In the genomic region with DNA sequence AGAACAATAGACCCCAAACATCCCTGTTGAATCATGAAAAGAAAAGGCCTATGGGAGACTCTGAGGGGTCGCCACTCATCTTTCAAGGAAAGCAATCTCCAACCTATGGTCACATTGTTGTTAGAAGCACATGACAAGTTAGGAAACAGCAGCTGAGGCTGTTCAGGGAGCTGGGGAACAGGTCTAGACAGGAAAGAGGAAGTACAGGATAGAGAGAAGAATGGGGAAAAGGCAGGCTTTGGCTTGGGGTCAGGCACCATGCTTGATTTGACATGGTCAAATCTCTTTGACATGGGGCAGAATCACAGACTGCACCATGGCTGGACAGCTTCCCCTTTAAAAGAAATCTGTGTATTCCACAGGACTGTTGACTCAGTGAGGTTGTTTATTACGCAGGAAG, we compare ENCODE assay signal across 15 mouse cellular contexts. TPM values are rescaled to one million over a fixed set of nuclear protein-coding genes. Genes with fewer than 3 reads are reported as not detected.
DNase-seq lines count a peak whose midpoint lies in the region; ATAC-seq and TF ChIP-seq lines count a peak whose summit lies in the region.
"Had no signal": no experiment of that assay in that cellular context is flagged by ENCODE, and none has a peak within 500 bp of the region (broad histone marks: within the 10 kb centered on the region; RNA-seq: fewer than 3 reads in every experiment).

No protein-coding gene starts in this region.

- no peak overlapping the region for H3K9ac ChIP-seq in lung, postnatal 0 days (replicated peaks; ENCODE audit: low read depth)
- H3K9ac ChIP-seq in hindbrain, embryonic 16.5 days (ENCODE audit: low read depth, low read length): no peak overlapping the region
- H3K9ac ChIP-seq in hindbrain, postnatal 0 days (replicated peaks; ENCODE audit: low read length): no peak overlapping the region
- H3K9ac ChIP-seq: forebrain, embryonic 13.5 days; hindbrain, embryonic 14.5 days; neural tube, embryonic 13.5 days had no signal

- no peak for TF ChIP-seq CTCF in gastrocnemius, adult 2 months (IDR thresholded peaks at IDR 0.05)
- TF ChIP-seq CTCF in lung, postnatal 0 days (IDR thresholded peaks at IDR 0.05): no peak
- TF ChIP-seq CTCF in hindbrain, postnatal 0 days (IDR thresholded peaks at IDR 0.05; ENCODE audit: low read depth): no peak

- no peak for TF ChIP-seq EP300 in lung, postnatal 0 days (IDR thresholded peaks at IDR 0.05)

- WGBS in lung, postnatal 0 days: 76% methylated on average over 2 of the region's 2 CpGs
- 92% methylated on average over 2 of the region's 2 CpGs for WGBS in hindbrain, embryonic 16.5 days
- 80% methylated on average over 2 of the region's 2 CpGs for WGBS in hindbrain, postnatal 0 days

- no peaks in the 10 kb centered on the region for H3K4me1 ChIP-seq in lung, postnatal 0 days (ENCODE audit: insufficient read depth, low read depth, low read length)
- no peaks in the 10 kb centered on the region for H3K4me1 ChIP-seq in hindbrain, embryonic 16.5 days (ENCODE audit: control insufficient read depth, insufficient read depth, low read depth, low read length)
- no peaks in the 10 kb centered on the region for H3K4me1 ChIP-seq in hindbrain, postnatal 0 days (ENCODE audit: insufficient read depth, low read length)
- H3K4me1 ChIP-seq: forebrain, embryonic 13.5 days; neural tube, embryonic 13.5 days had no signal

- no peaks in the 10 kb centered on the region for H3K9me3 ChIP-seq in lung, postnatal 0 days (ENCODE audit: low read length)
- H3K9me3 ChIP-seq in hindbrain, embryonic 16.5 days (ENCODE audit: control insufficient read depth, low read length): no peaks in the 10 kb centered on the region
- no peaks in the 10 kb centered on the region for H3K9me3 ChIP-seq in hindbrain, postnatal 0 days (ENCODE audit: low read length)
- H3K9me3 ChIP-seq: forebrain, embryonic 13.5 days; heart, embryonic 15.5 days; limb, embryonic 13.5 days; liver, embryonic 15.5 days; neural tube, embryonic 13.5 days had no signal

- no peak for ATAC-seq in lung, postnatal 0 days
- ATAC-seq in common myeloid progenitor, adult 5-6 weeks (replicated peaks; ENCODE audit: low read depth, poor library complexity, severe bottlenecking): peak; percentile 20; the same call in 1 of the 2 replicates
- no peak for ATAC-seq in hindbrain, embryonic 16.5 days
- ATAC-seq in hindbrain, postnatal 0 days: no peak

- no peak for DNase-seq in gastrocnemius, adult 2 months
- DNase-seq in gastrocnemius, postnatal 14 days: no peak
- DNase-seq in lung, postnatal 0 days (ENCODE audit: low spot score): peak; percentile 35
- no peak for DNase-seq in lung, postnatal 36 days
- DNase-seq in splenic B cell, adult 2 months (ENCODE audit: low read depth, low spot score): peak; percentile 12
- no peak for DNase-seq in hindbrain, postnatal 0 days (ENCODE audit: low spot score)
- DNase-seq: right cerebral cortex, postnatal 14 days had no signal

- H3K27me3 ChIP-seq in lung, postnatal 0 days (replicated peaks; ENCODE audit: insufficient read depth, low read length): no peaks in the 10 kb centered on the region
- H3K27me3 ChIP-seq in splenic B cell, adult 2 months (ENCODE audit: control insufficient read depth, insufficient read depth, low read length, poor library complexity, severe bottlenecking): no peaks in the 10 kb centered on the region
- no peaks in the 10 kb centered on the region for H3K27me3 ChIP-seq in hindbrain, embryonic 16.5 days (replicated peaks; ENCODE audit: control insufficient read depth, insufficient read depth, low read length)
- H3K27me3 ChIP-seq in hindbrain, postnatal 0 days (ENCODE audit: insufficient read depth, low read length): no peaks in the 10 kb centered on the region
- H3K27me3 ChIP-seq: forebrain, embryonic 13.5 days; heart, embryonic 15.5 days; limb, embryonic 13.5 days; liver, embryonic 15.5 days; neural tube, embryonic 13.5 days had no signal

- peak overlapping the region; percentile 73 for H3K4me3 ChIP-seq in gastrocnemius, adult 2 months
- no peak overlapping the region for H3K4me3 ChIP-seq in lung, postnatal 0 days (ENCODE audit: low read depth, low read length)
- H3K4me3 ChIP-seq in hindbrain, embryonic 16.5 days (ENCODE audit: low read length): no peak overlapping the region
- no peak overlapping the region for H3K4me3 ChIP-seq in hindbrain, postnatal 0 days (ENCODE audit: low read length)
- H3K4me3 ChIP-seq: forebrain, embryonic 13.5 days had no signal

- peak overlapping the region; percentile 89 for H3K27ac ChIP-seq in gastrocnemius, adult 2 months
- H3K27ac ChIP-seq in lung, postnatal 0 days (ENCODE audit: low read length): no peak overlapping the region
- no peak overlapping the region for H3K27ac ChIP-seq in hindbrain, embryonic 16.5 days (ENCODE audit: low read depth, low read length)
- no peak overlapping the region for H3K27ac ChIP-seq in hindbrain, postnatal 0 days
- H3K27ac ChIP-seq: forebrain, embryonic 13.5 days; hindbrain, embryonic 14.5 days; limb, embryonic 13.5 days; liver, embryonic 15.5 days; neural tube, embryonic 13.5 days had no signal

- intact Hi-C loops in gastrocnemius, adult 2 months (cut with DNase I): no loop called here
- intact Hi-C loops in gastrocnemius, postnatal 14 days (cut with DNase I; ENCODE audit: low total_unique reads): loop anchor here (10.0 kb wide), 1 partner anchor 52 kb away; a partner anchor contains a TSS

- H3K4me2 ChIP-seq in lung, postnatal 0 days (replicated peaks; ENCODE audit: low read depth, low read length): no peak overlapping the region
- H3K4me2 ChIP-seq in hindbrain, embryonic 16.5 days (ENCODE audit: low read length): no peak overlapping the region
- no peak overlapping the region for H3K4me2 ChIP-seq in hindbrain, postnatal 0 days (ENCODE audit: low read depth, low read length)
- H3K4me2 ChIP-seq: forebrain, embryonic 13.5 days had no signal

- no peaks in the 10 kb centered on the region for H3K36me3 ChIP-seq in lung, postnatal 0 days (ENCODE audit: insufficient read depth, low read length)
- no peaks in the 10 kb centered on the region for H3K36me3 ChIP-seq in splenic B cell, adult 2 months (ENCODE audit: control insufficient read depth, insufficient read depth, low read length, poor library complexity, severe bottlenecking)
- H3K36me3 ChIP-seq in hindbrain, embryonic 16.5 days (ENCODE audit: control insufficient read depth, insufficient read depth, low read length): no peaks in the 10 kb centered on the region
- no peaks in the 10 kb centered on the region for H3K36me3 ChIP-seq in hindbrain, postnatal 0 days (ENCODE audit: insufficient read depth, low read length)
- H3K36me3 ChIP-seq: heart, embryonic 15.5 days; limb, embryonic 13.5 days; liver, embryonic 15.5 days; neural tube, embryonic 13.5 days had no signal

RNA-seq across cellular contexts. Expression of a gene that starts 0.6 kb away (rescaled TPM):
- 10 to 100 TPM in 1 of 2 experiments, 1 to 10 TPM in 1; 10.0 to 11.1 TPM for total RNA-seq in gastrocnemius, adult 2 months (2021)
- 1 to 10 TPM; 5.7 TPM for total RNA-seq in gastrocnemius, postnatal 14 days (2021)
- polyA plus RNA-seq in lung, postnatal 0 days (2015; fragmentation: Nextera tagmentation; extraction: Ambion mirVana): 10.5 and 13.2 TPM in 2 replicates
- total RNA-seq in common myeloid progenitor, adult 5-6 weeks (2017): 6.9 and 10.6 TPM in 2 replicates
- 2.1 and 2.5 TPM in 2 replicates for polyA plus RNA-seq in hindbrain, embryonic 16.5 days (2015; fragmentation: Nextera tagmentation; extraction: Ambion mirVana)
- total RNA-seq in hindbrain, postnatal 0 days (2014; rRNA removed): 4.7 and 8.4 TPM in 2 replicates
- polyA plus RNA-seq in hindbrain, postnatal 0 days (2015; fragmentation: Nextera tagmentation; extraction: Ambion mirVana): 2.7 and 3.0 TPM in 2 replicates

RNA-seq across cellular contexts. Expression of a gene that starts 11.3 kb away (rescaled TPM):
- 10 to 100 TPM; 10.5 to 12.8 TPM for total RNA-seq in gastrocnemius, adult 2 months (2021)
- total RNA-seq in gastrocnemius, postnatal 14 days (2021): 10 to 100 TPM; 14.4 to 20.8 TPM
- polyA plus RNA-seq in lung, postnatal 0 days (2015; fragmentation: Nextera tagmentation; extraction: Ambion mirVana): 74.3 and 77.4 TPM in 2 replicates
- total RNA-seq in common myeloid progenitor, adult 5-6 weeks (2017): 24.5 and 32.6 TPM in 2 replicates
- 82.9 and 93.7 TPM in 2 replicates for polyA plus RNA-seq in hindbrain, embryonic 16.5 days (2015; fragmentation: Nextera tagmentation; extraction: Ambion mirVana)
- total RNA-seq in hindbrain, postnatal 0 days (2014; rRNA removed): 77.1 and 84.2 TPM in 2 replicates
- polyA plus RNA-seq in hindbrain, postnatal 0 days (2015; fragmentation: Nextera tagmentation; extraction: Ambion mirVana): 81.2 and 82.2 TPM in 2 replicates

RNA-seq across cellular contexts. Expression of a gene that starts 47.8 kb away (rescaled TPM):
- 1 to 10 TPM; 4.6 to 4.7 TPM for total RNA-seq in gastrocnemius, adult 2 months (2021)
- total RNA-seq in gastrocnemius, postnatal 14 days (2021): 1 to 10 TPM; 4.6 to 6.4 TPM
- polyA plus RNA-seq in lung, postnatal 0 days (2015; fragmentation: Nextera tagmentation; extraction: Ambion mirVana): 10.9 and 15.3 TPM in 2 replicates
- total RNA-seq in common myeloid progenitor, adult 5-6 weeks (2017): 10.0 and 14.7 TPM in 2 replicates
- polyA plus RNA-seq in hindbrain, embryonic 16.5 days (2015; fragmentation: Nextera tagmentation; extraction: Ambion mirVana): 4.5 and 5.5 TPM in 2 replicates
- total RNA-seq in hindbrain, postnatal 0 days (2014; rRNA removed): 51.4 and 60.5 TPM in 2 replicates
- polyA plus RNA-seq in hindbrain, postnatal 0 days (2015; fragmentation: Nextera tagmentation; extraction: Ambion mirVana): 5.2 and 5.7 TPM in 2 replicates

Comparison
In these comparisons a context has a peak if more than half of its experiments do, and no peak if none do; other contexts are left out.
1. DNase-seq: peak in lung, postnatal 0 days (single experiment) and splenic B cell, adult 2 months (single experiment); none in gastrocnemius, adult 2 months (single experiment), gastrocnemius, postnatal 14 days (single experiment), lung, postnatal 36 days (single experiment) and hindbrain, postnatal 0 days (single experiment).